Mouse (Mus musculus) lung, postnatal 36 days (tissue): ENCODE data around the gene Fto.

Experiments used
- DNase-seq: peaks from one replicate; pipeline ENCODE4 v3.0.0; 2022; ENCODE audit warnings: mixed read lengths

Fto gene

DNA sequence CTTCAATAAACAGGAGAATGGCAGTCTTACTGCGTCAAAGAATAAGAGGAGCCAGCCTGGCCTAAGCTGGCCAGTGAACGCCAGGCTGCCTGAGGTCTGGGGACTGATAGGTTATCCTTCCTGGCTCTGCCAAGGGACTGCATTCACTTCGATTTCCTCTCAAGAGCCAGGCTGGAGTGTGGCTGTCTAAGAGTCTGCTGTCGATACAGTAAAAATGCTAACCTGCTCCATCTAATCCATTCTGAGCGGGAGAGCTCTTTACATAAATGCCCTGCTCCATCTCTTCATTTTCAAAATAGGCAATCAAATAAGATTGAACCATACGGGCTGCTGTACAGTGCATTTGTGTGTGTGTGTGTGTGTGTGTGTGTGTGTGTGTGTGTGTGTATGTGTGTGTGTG lies 397.9 kb downstream of the Fto start:
- no peak for DNase-seq

DNA sequence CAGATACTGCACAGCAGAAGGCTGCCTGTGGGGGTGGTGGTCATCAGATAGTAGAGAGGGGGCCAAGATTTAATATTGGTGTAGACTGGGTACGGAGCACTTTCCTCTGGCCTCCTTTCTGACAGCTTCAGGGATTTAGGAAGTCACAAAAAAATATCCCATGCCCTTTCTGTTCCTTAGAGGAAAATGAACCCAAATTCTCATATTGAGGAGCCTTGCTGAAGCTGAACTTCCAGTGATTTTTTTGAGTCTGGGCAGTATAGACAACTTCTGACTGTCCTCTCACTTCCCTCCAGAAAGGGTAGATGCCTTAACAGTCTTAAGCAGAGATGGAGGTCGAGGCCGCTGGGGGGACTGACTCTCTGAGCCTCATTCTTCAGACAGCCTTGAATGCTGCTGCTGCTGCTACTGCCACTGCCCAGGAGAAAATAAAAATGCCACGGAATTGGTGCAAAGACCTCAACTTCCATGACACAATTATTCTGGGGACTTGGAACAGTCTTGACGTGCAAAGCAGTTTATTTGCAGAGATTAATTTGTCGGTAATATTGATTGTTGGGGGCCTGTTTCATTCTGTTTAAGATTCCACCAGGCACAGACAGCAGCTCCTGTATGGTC lies 398.8 kb downstream of the Fto start:
- no peak for DNase-seq

DNA sequence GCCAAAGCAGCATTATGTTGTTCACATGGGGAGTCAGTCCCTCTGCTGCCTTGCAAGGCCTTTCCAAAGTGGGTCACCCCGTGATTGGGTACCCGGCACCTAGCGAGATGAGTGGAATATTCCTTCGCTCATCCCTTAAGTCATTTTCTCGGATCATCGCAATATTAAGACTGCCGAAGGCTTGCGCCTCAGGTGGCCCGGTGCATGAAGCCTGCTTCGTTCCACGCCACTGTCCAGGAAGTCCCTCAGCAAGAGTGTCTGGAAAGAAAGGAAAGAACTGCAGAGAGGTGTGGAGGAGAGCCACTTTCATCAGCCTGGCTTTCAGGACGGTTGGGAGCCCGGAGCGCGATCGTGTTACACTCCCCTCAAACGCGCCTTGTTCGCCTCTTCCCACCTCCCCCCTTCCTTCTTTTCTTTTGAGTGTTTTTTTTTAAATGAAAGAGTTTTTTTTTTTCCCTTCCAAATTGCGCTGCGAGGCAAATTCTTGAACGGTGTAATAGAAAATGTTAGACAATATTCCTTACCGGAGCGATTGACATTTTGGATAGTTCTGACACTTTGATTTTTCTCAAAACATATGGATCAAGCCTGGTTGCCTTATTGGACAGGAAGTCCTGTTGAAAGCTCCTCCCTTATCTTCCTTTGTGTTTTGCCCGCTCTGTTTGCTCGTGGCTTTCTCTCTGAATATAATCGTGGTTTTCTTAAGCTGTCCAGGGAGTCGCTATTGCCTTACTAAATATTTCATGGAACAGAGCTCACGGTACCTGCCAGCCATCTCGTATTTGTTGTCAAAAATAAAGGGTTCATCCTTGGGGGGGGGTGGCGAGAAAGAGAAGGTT lies 399.6 kb downstream of the Fto start:
- no peak for DNase-seq

DNA sequence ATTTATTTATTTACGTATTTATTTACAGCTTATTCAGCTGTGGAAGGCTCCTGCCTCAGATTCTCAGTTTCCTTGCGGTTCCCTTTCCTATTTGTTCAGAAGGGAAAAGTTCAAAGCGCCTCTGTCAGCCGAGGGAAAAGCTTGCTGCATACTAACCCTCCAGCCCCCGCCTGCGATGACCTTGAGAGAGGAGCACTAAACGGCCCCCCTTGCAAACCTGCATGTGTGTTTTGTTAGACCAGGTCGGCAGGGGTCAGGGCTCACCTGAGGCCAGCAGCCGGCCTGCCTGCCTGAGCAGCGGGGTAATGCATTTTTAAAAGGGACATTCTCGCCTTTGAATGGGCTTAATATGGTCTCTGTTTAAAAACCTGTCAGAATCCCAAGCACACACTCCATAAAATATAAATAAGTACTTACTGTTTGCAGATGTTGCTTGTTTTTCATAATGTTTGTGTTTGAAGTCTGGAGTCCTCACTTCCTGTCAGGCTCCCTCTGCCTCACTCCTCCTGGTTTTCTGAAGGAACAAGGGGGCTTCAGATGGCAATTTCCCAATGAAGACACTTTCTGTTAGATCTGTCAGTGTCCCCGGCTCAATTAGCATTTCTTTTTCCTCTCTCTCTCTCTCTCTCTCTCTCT lies 400.5 kb downstream of the Fto start:
- DNase-seq = peak; percentile 3

DNA sequence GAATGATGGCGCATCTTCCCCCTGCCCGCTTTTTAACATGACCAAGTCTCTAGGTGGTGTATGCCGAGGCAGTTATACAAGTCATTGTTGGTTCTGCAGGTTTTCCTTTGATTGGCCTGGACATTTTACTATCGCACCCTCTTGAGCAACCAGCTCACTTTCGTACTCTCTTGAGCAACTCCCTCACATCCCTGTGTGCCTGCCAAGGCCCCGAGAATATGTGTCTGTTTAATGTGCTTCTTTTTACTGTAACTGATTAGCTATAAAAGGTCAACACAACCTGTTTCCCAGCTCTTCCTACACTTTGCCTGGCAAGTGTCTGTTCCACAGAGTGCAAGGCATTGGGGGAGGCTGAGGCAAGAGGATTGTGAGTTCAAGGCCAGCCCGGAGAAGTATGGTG lies 401.4 kb downstream of the Fto start:
- peak; percentile 26 for DNase-seq

DNA sequence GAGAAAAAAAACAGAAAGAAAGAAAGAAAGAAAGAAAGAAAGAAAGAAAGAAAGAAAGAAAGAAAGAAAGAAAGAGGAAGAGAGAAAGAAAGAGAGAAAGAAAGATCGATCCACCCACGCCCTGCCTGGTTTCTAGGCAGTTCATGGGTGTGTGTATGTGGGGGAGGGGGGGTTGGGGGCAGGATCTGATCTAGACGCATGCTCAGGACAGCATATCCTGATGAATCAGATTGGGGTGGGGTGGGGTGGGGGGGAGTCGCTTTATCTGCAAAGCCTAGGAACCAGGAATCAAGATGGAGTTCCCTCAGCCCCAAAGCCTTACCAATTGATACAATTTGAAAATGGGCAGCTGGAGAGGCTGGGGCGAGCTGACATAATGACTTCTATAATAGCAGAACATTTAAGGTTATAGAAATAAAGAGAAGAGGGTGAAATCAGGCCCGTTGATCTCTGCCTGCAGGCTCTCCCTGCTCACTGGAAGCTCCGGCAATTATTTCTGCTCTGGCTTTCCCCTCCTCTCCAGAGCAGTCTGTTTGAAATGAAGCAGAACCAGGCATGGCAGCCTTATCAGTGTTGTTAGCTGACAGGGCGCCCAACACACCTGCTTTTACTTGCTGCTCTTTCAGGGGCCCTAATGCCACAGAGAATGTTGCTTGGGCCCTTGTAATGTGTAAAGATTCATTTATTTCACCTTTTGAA lies 402.2 kb downstream of the Fto start:
- DNase-seq = no peak
